Mouse (Mus musculus) kidney, postnatal 0 days (tissue): Measurements from ENCODE around the gene Tmc3. TPM values are rescaled to one million over a fixed set of nuclear protein-coding genes. Genes with fewer than 3 reads are reported as not detected.
A peak's percentile ranks its signal among the peaks of the same experiment; 100 is the strongest.

ENCODE experiments used
- ATAC-seq: fragments of 200-750 bp; cut with Nextera tagmentation; replicated peaks from 2 replicates; pipeline ENCODE4 v1.8.0; 2017; ENCODE audit warnings: low read depth, moderate number of reproducible peaks, moderate TSS enrichment, moderate library complexity; ENCODE audit not compliant: low FRiP score
- DNase-seq: peaks from one replicate; pipeline ENCODE4 v3.0.0-alpha.2; 2016; ENCODE audit warnings: low spot score
- H3K27ac ChIP-seq: fragments of 300-500 bp; sonication (generic); 2 replicates; pipeline ENCODE4 v1.5.1; 2014; ENCODE audit warnings: mild to moderate bottlenecking
- H3K27me3 ChIP-seq: fragments of 300-500 bp; sonication (generic); 2 replicates; pipeline ENCODE4 v1.6.1; 2014; ENCODE audit warnings: low read length, mixed read lengths; ENCODE audit not compliant: insufficient read depth
- H3K36me3 ChIP-seq: fragments of 300-500 bp; sonication (generic); 2 replicates; pipeline ENCODE4 v1.6.1; 2014; ENCODE audit warnings: low read length, mixed read lengths; ENCODE audit not compliant: insufficient read depth
- H3K4me1 ChIP-seq: fragments of 300-500 bp; sonication (generic); replicated peaks from 2 replicates; pipeline ENCODE4 v1.6.1; 2014; ENCODE audit warnings: antibody characterized with exemption, low read length, mixed read lengths; ENCODE audit not compliant: insufficient read depth
- H3K4me2 ChIP-seq: fragments of 300-500 bp; sonication (generic); 2 replicates; pipeline ENCODE4 v1.6.1; 2014; ENCODE audit warnings: mild to moderate bottlenecking, low read length, moderate library complexity, mixed read lengths
- H3K4me3 ChIP-seq: fragments of 300-500 bp; sonication (generic); replicated peaks from 2 replicates; pipeline ENCODE4 v1.5.1; 2014; ENCODE audit warnings: low read depth, low read length
- H3K9ac ChIP-seq: fragments of 300-500 bp; sonication (generic); 2 replicates; pipeline ENCODE4 v1.6.1; 2014; ENCODE audit warnings: low read depth, low read length
- H3K9me3 ChIP-seq: fragments of 300-500 bp; sonication (generic); replicated peaks from 2 replicates; pipeline ENCODE4 v1.6.1; 2016; ENCODE audit warnings: low read length, inconsistent platforms, mixed read lengths
- CTCF ChIP-seq: IDR thresholded peaks from 2 replicates; pipeline ENCODE4 v1.5.1; 2016; ENCODE audit warnings: antibody characterized with exemption, low read depth, mild to moderate bottlenecking, moderate library complexity
- WGBS: fragments of 180-500 bp; shearing (Covaris S2); extraction: QIAGEN DNeasy Blood & Tissue Kit; methylation state at CpG from one replicate; pipeline ENCODE4 v1.1.7; 2014; 5-methylcytosine and 5-hydroxymethylcytosine counted together
- polyA plus RNA-seq: library from polyadenylated mRNA; unstranded; fragments of >200 nt; fragmentation: Nextera tagmentation; extraction: Ambion mirVana; gene quantifications from 2 replicates; pipeline ENCODE4 v1.2.1, GENCODE M21; 2015

Gene Tmc3
- polyA plus RNA-seq, 1 experiment from 2014 or later: 1.9 TPM

GRCm38 (mm10) chr7:83567841-83568500, 16.8 kb upstream of the Tmc3 start:
- H3K27ac ChIP-seq: no peak overlapping the region
- no peaks in the 10 kb centered on the region for H3K27me3 ChIP-seq
- H3K36me3 ChIP-seq: no peaks in the 10 kb centered on the region
- peaks cover 13% of the 10 kb centered on the region for H3K4me1 ChIP-seq
- peak; percentile 88 for DNase-seq
- H3K4me3 ChIP-seq: no peak overlapping the region
- no peak overlapping the region for H3K9ac ChIP-seq
- whole genome bisulfite sequencing: 48% methylated on average over 16 of the region's 16 CpGs
- peak; percentile 91 for TF ChIP-seq CTCF
- H3K4me2 ChIP-seq: no peak overlapping the region
- no peak for ATAC-seq
- no peaks in the 10 kb centered on the region for H3K9me3 ChIP-seq

- DNase-seq: no peak
- WGBS: 83% methylated on average over 2 of the region's 2 CpGs
- Histone ChIP-seq H3K9ac (no peak overlapping the region), H3K36me3 (no peaks in the 10 kb centered on the region), H3K9me3 (no peaks in the 10 kb centered on the region), H3K27me3 (no peaks in the 10 kb centered on the region), H3K4me1 (peaks cover 13% of the 10 kb centered on the region), H3K4me3 (no peak overlapping the region), H3K4me2 (no peak overlapping the region), H3K27ac (no peak overlapping the region)
- no peak for TF ChIP-seq CTCF
- no peak for ATAC-seq
These were observed 15.9 kb upstream of the Tmc3 start for GRCm38 (mm10) chr7:83568815-83569214.

- H3K36me3 ChIP-seq: no peaks in the 10 kb centered on the region
- H3K27ac ChIP-seq: no peak overlapping the region
- H3K9me3 ChIP-seq: no peaks in the 10 kb centered on the region
- DNase-seq (no peak), ATAC-seq (no peak)
- no peak for TF ChIP-seq CTCF
- H3K9ac ChIP-seq: no peak overlapping the region
- H3K27me3 ChIP-seq: no peaks in the 10 kb centered on the region
- WGBS: 96% methylated on average over 2 of the region's 2 CpGs
- H3K4me3 ChIP-seq: no peak overlapping the region
- H3K4me2 ChIP-seq: no peak overlapping the region
- H3K4me1 ChIP-seq: peaks cover 12% of the 10 kb centered on the region
These were observed 15.3 kb upstream of the Tmc3 start for GRCm38 (mm10) chr7:83569436-83569835.

GRCm38 (mm10) chr7:83571077-83571476, 13.7 kb upstream of the Tmc3 start:
- TF ChIP-seq CTCF: no peak; the same call in 1 of the 2 replicates
- Histone ChIP-seq H3K9ac (no peak overlapping the region), H3K9me3 (no peaks in the 10 kb centered on the region), H3K27me3 (no peaks in the 10 kb centered on the region), H3K4me3 (no peak overlapping the region), H3K4me2 (no peak overlapping the region; the same call in 1 of the 2 replicates), H3K4me1 (0 out of 2 replicates have a peak, but pooled peaks cover 10% of the 10 kb centered on the region), H3K36me3 (no peaks in the 10 kb centered on the region), H3K27ac (no peak overlapping the region)
- DNase-seq (peak; percentile 60), ATAC-seq (no peak)
- 26% methylated on average over 4 of the region's 4 CpGs for WGBS

- Histone ChIP-seq H3K4me3 (no peak overlapping the region), H3K4me1 (0 out of 2 replicates have a peak, but pooled peaks cover 10% of the 10 kb centered on the region), H3K9me3 (no peaks in the 10 kb centered on the region), H3K27ac (no peak overlapping the region), H3K27me3 (no peaks in the 10 kb centered on the region), H3K4me2 (no peak overlapping the region), H3K36me3 (no peaks in the 10 kb centered on the region), H3K9ac (no peak overlapping the region)
- WGBS: 48% methylated on average over 3 of the region's 3 CpGs
- ATAC-seq (no peak), DNase-seq (peak; percentile 77)
- TF ChIP-seq CTCF: no peak
These were observed 12.8 kb upstream of the Tmc3 start for GRCm38 (mm10) chr7:83571901-83572300.

- Histone ChIP-seq H3K27ac (no peak overlapping the region), H3K4me1 (0 out of 2 replicates have a peak, but pooled peaks cover 10% of the 10 kb centered on the region), H3K36me3 (no peaks in the 10 kb centered on the region), H3K9me3 (no peaks in the 10 kb centered on the region), H3K4me2 (no peak overlapping the region), H3K9ac (no peak overlapping the region), H3K27me3 (no peaks in the 10 kb centered on the region), H3K4me3 (no peak overlapping the region)
- no peak for TF ChIP-seq CTCF
- ATAC-seq: no peak
- DNase-seq: no peak
- 35% methylated on average over 2 of the region's 2 CpGs for WGBS
These were observed 12.3 kb upstream of the Tmc3 start for GRCm38 (mm10) chr7:83572451-83572850.

GRCm38 (mm10) chr7:83580946-83581345, 3.8 kb upstream of the Tmc3 start:
- H3K27me3 ChIP-seq: no peaks in the 10 kb centered on the region
- H3K36me3 ChIP-seq: no peaks in the 10 kb centered on the region
- H3K4me2 ChIP-seq: no peak overlapping the region
- TF ChIP-seq CTCF: no peak
- H3K27ac ChIP-seq: no peak overlapping the region
- DNase-seq: peak; percentile 48
- H3K4me3 ChIP-seq: no peak overlapping the region
- H3K9me3 ChIP-seq: no peaks in the 10 kb centered on the region
- no peaks in the 10 kb centered on the region for H3K4me1 ChIP-seq
- no peak for ATAC-seq
- no peak overlapping the region for H3K9ac ChIP-seq
- WGBS: 49% methylated on average over 4 of the region's 4 CpGs
